Mouse (Mus musculus) brown adipose tissue, adult 24 weeks (tissue): ENCODE measurements around the gene Xrcc5. TPM values are rescaled to one million over a fixed set of nuclear protein-coding genes. Genes with fewer than 3 reads are reported as not detected.

Experiments
- H3K27ac ChIP-seq: fragments of 200-500 bp; replicated peaks from 2 replicates; pipeline ENCODE4 v1.5.1; 2012; ENCODE audit warnings: low read depth, mild to moderate bottlenecking, low read length
- H3K4me1 ChIP-seq: fragments of 200-500 bp; 2 replicates; pipeline ENCODE4 v1.6.1; 2012; ENCODE audit warnings: low read length, mixed read lengths; ENCODE audit not compliant: control insufficient read depth, insufficient read depth, insufficient read length
- H3K4me3 ChIP-seq: fragments of 200-500 bp; 2 replicates; pipeline ENCODE4 v1.5.1; 2012; ENCODE audit warnings: low read depth, mild to moderate bottlenecking, low read length, moderate library complexity; ENCODE audit not compliant: insufficient read depth
- polyA plus RNA-seq: library from polyadenylated mRNA; stranded (reverse); fragments of >200 nt; gene quantifications from 2 replicates; pipeline ENCODE4 v1.2.4, GENCODE M21; 2012; ENCODE audit not compliant: missing spikeins, insufficient read depth, insufficient read length

The Xrcc5 gene
- polyA plus RNA-seq = 6.1 and 11.2 TPM in 2 replicates

DNA sequence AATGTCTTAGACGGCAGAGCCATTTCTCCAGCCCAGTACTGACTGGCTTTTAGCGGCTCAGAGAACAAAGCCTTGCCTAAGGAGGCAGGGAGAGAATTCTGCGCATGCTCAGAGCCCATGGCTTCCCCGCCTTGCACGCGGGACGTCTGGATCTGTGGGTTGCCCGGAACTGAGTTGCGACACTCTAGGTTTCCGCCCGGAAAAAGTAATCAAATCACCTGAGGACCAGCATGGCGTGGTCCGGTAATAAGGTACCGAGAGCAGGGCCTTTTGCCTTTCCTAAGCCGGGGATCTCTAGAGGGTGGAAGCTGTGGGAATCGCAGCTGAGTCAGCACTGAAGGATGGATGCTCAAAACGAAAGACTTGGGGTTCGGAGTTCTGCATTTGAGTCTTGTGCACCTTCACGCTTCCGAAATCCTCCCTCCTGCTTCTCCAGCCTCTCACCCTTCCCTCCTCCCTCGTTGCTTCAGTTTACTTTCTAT, at the start of gene Xrcc5:
Xrcc5 (plus strand) TSS at position 105 of the 482 bp plus-strand sequence.
- Histone ChIP-seq H3K4me1 (no peaks in the 10 kb centered on the region), H3K4me3 (peak within 1 kb of the TSS; percentile 61), H3K27ac (no peak within 1 kb of the TSS)

DNA sequence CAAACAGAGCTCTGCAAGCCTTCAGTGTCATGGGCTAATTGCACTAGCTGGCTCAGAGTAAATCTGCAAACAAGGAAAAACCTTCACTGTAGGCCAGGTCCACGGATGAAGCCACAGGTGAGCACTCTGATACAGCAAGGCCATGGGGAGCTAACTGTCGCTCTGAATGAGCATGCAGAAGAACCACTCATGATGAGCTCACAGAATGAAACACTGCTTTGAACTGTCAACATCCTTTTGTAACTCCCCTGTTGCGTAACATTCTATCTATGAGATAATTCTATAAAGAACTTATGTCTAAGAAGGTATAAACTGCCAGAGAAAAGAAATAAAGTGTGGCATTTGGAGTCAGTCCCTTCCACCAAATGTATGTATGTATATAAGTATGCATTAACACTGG, 44.1 kb upstream of the Xrcc5 start:
- no peaks in the 10 kb centered on the region for H3K4me1 ChIP-seq
- H3K27ac ChIP-seq = no peak overlapping the region
- H3K4me3 ChIP-seq = no peak overlapping the region

DNA sequence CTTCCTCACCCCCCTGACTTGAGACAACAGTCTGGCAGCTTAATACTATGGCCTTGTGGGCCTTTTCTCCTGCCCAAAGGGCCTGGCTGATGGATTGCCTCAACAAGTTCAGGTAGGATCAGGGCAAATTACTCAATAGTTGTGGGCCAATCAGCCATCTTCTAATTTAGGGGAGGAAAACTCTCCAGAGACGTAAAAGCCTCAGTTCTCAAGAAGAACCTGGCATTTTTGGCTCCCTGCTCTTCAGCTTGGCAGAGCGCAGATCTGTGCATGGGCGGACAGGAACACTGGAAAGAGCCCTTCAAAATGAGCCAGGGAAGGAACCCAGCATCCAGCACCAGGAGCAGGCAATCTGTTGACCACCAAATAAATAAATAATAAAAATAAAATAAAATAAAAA, 29.1 kb upstream of the Xrcc5 start:
- Histone ChIP-seq H3K27ac (no peak overlapping the region), H3K4me3 (no peak overlapping the region), H3K4me1 (no peaks in the 10 kb centered on the region)

DNA sequence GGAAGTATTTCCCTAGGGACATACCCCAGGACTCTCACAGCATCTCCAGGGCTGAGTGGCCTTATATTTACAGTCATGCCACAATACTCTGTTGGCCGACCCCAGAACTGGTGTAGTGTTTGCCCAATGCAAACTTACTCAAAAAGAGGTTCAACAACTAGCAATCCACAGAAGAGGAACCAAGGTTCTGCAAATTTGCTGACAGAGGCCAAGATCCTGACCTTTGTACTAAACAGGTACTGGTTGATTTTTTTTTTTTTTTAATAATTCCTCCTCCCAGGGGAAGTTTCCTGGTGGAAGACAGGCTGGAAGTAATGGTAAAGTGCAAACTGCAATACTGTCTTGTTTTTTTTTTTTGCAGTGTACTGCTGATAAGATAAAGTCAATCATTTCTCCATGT, 24.6 kb upstream of the Xrcc5 start:
- Histone ChIP-seq H3K4me3 (no peak overlapping the region), H3K27ac (no peak overlapping the region)

GRCm38 (mm10) chr1:72283992-72284485, 23.2 kb upstream of the Xrcc5 start, which contains the start of the genes Pecr and Tmem169:
Gene Pecr, minus strand, starts transcription at chr1:72284314.
Gene Tmem169, plus strand, starts transcription at chr1:72284369.
- peak within 1 kb of the TSS; percentile 57; the same call in 1 of the 2 replicates for H3K27ac ChIP-seq
- peak within 1 kb of the TSS; percentile 89 for H3K4me3 ChIP-seq
- H3K4me1 ChIP-seq = no peaks in the 10 kb centered on the region

More for the DNA sequence above, 24.6 kb upstream of the Xrcc5 start:
- no peaks in the 10 kb centered on the region for H3K4me1 ChIP-seq

DNA sequence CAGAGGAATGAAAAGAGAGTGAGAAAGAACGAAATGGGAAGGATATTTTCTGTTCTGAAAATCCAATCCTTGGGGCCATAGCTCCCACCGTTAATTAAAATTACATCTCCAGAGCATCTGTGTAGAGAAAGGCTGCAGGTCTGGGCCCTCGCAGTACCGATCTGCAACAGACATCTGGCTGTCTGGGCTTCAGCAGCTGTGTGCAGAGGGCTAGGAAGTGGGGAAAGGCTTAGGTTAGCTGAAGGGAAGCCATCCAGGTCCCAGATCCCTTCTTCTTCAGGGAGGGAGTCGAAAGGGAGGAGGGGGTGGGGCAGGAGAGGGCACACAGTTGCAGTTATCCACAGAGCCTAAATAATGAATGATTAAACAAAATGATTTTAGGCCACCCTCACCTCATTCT, 22.7 kb upstream of the Xrcc5 start:
- Histone ChIP-seq H3K4me1 (no peaks in the 10 kb centered on the region), H3K27ac (no peak overlapping the region), H3K4me3 (no peak overlapping the region)

GRCm38 (mm10) chr1:72286904-72287303, 20.3 kb upstream of the Xrcc5 start:
- Histone ChIP-seq H3K4me1 (no peaks in the 10 kb centered on the region), H3K4me3 (no peak overlapping the region), H3K27ac (no peak overlapping the region)

DNA sequence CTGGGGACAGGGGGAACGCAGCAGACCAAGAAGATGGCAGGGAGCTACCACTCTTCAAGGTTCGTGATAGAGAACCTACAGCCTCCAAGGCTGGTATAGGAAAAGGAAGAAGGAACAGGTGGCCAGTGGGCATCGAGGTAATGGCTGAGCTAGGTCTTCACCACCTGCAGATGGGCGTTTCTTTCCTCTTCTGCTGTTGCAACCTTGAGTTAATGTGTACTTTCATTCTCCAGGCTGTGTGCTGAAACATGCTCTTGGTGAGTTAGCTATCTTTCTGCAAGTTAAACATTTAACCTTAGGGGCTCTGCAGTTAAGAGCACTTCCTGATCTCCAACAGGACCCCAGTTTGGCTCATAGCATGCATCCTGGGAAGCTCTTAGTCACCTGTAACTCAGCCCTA, 19.3 kb upstream of the Xrcc5 start:
- Histone ChIP-seq H3K4me1 (no peaks in the 10 kb centered on the region), H3K27ac (no peak overlapping the region), H3K4me3 (no peak overlapping the region)

DNA sequence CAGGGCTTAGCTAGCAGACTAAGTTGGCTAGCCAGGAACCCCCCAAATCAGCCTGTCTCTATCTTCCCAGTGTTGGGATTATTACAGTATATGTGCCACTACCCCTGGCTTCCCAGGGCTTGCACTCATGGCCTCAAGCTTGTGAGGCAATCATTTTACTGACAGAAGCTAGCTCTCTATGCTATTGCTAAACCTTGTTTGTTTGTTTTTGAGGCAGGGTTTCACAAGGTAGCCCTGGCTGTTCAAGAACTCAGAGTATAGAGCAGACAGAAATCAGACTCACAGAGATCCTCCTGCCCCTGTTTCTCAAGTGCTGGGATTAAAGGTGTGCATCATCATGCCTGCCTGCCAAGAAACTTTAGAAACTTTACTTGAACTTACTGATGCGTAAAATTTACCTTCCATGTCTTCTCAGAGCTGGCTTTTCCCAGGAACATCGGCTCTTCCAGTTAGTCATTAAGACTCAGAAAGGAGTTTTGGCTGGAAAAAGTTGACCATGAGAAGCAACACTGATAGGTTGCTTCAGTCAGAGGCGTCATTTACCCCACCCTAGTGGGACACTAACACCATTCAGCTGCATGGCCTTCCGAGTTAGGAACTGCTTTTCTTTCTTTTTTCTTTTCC, 18.6 kb upstream of the Xrcc5 start:
- Histone ChIP-seq H3K4me3 (no peak overlapping the region), H3K4me1 (no peaks in the 10 kb centered on the region), H3K27ac (no peak overlapping the region)

- H3K27ac ChIP-seq = no peak overlapping the region
- H3K4me1 ChIP-seq = no peaks in the 10 kb centered on the region
- H3K4me3 ChIP-seq = no peak overlapping the region
Observed at GRCm38 (mm10) chr1:72290896-72291295, 16.3 kb upstream of the Xrcc5 start.

DNA sequence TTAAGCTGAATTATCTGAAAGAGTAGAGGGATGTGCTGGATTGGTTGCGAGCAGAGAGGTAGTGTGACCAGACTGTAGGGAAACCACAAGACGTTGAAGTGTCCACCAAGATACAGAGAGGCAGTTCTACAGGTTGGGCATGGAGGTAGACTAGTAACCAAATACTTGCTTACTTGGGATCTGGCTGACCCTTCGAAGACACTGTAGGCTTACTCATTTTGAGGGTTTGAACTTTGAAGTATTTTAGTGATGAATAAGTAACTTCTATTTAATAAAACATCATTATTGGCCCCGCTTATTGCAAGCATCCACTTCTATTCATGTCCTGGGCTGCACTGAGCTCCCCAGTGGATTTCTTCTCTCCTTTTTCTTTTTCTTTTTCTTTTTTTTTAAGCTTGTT, 15.8 kb upstream of the Xrcc5 start:
- no peak overlapping the region for H3K4me3 ChIP-seq
- H3K4me1 ChIP-seq = no peaks in the 10 kb centered on the region
- H3K27ac ChIP-seq = no peak overlapping the region

DNA sequence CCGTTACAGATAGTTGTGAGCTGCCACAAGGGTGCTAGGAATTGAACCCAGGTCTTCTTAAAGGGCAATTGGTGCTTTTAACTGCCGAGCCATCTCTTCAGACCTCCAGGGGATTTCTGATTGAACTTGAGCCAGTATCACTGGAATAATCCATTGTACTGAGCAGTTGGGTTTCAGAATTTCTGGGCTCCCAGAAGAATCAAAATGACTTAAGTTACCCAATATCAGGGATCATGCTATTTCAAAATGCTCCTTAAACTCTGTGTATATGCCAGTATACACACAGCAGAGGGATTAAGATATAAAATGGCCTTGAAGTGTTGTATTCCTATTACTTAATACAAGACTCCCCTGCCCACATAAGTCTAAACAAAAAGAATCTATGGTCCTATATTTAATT, 15.3 kb upstream of the Xrcc5 start:
- Histone ChIP-seq H3K27ac (no peak overlapping the region), H3K4me3 (no peak overlapping the region), H3K4me1 (no peaks in the 10 kb centered on the region)

DNA sequence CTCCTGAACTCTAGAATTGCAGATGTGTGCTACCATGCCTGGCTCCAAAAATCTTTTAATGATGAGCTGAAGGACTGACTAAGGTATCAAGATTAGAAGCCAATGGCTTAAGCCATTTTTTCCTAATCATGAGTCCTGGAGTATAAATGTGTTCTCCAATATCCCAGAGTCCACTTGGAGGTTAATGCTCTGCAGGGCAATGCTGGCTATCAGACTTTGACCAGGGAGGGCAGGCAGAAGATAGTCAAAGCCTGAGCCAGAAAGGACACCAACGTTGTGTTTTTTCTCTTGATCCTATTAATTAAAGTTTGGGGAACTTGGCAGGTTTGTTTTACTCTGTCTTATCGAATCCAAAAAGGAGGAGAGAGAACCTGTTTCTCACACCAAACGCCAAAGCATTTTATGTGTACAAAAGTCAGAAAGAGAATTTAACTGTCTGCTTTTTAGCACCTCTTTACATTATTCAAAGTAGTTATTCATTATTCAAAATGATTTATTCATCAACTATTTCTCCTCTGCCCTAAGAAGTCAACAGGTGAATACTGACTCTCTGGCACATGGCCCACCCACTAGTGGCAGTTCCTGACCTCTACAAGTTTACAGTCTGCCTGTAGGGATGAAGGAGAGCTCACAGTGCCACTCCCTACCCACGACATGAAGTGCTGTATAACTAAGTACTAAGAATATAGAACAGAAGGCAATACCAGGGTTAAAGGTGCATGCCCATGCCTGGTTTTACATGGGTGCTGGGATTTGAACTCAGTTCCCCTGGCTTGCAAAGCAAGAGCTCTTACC, 13.2 kb upstream of the Xrcc5 start:
- Histone ChIP-seq H3K4me3 (no peak overlapping the region), H3K27ac (no peak overlapping the region), H3K4me1 (no peaks in the 10 kb centered on the region)

DNA sequence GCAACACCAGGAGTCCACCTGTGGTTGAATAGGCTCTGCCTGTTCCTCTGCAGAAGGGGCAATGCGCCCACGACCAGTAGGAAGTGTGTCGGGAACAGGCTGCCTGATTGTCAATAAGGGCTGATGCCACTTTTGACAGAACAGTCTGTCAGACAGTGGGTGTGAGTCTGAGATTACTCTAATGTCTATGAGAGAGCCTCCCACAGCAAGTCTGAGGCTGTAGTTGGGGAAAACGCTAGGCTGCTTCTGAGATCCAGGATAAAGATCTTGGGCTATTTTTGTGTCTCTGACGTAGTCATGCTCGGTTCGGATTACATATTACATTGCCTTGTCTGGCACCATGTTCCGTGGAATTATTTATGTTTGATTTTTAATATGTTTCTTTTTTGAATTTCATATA, 11.5 kb upstream of the Xrcc5 start:
- H3K27ac ChIP-seq = no peak overlapping the region
- no peak overlapping the region for H3K4me3 ChIP-seq
- no peaks in the 10 kb centered on the region for H3K4me1 ChIP-seq

DNA sequence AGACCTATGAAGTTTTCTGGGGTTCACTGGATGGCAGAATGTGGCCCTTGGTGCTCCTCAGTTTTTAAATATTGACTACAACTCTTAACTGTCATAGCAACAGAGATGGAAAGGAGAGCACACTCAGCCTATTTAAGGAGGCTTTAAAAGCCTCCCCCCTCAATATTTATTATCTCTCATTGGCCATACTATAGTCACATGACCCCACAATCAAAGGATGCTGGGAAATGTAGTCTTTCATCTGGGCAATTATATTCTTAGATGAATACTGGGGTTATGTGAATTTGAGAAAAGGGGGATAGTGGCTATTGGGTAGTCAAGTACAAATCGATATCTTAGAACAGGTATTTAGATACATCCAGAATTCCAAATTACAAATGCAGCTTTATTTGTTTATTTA, 5.4 kb upstream of the Xrcc5 start:
- Histone ChIP-seq H3K27ac (no peak overlapping the region), H3K4me3 (no peak overlapping the region), H3K4me1 (no peaks in the 10 kb centered on the region)
